Comparison of ENCODE assay signal across 10 mouse cellular contexts in genomic region chr6:18445747-18446146, GRCm38 (mm10).
DNase-seq lines count a peak whose midpoint lies in the region; ATAC-seq lines count a peak whose summit lies in the region.
"Had no signal": no experiment of that assay in that cellular context is flagged by ENCODE, and none has a peak within 500 bp of the region (broad histone marks: within the 10 kb centered on the region; RNA-seq: fewer than 3 reads in every experiment).

No protein-coding gene starts in this region.

- H3K27me3 ChIP-seq in hindbrain, embryonic 12.5 days: no peaks in the 10 kb centered on the region
- H3K27me3 ChIP-seq in hindbrain, embryonic 11.5 days (ENCODE audit: control insufficient read depth, insufficient read depth, low read length): no peaks in the 10 kb centered on the region
- no peaks in the 10 kb centered on the region for H3K27me3 ChIP-seq in forebrain, embryonic 16.5 days (replicated peaks; ENCODE audit: control insufficient read depth, insufficient read depth, low read length)
- H3K27me3 ChIP-seq in midbrain, embryonic 14.5 days (ENCODE audit: control insufficient read depth, insufficient read depth, low read length): no peaks in the 10 kb centered on the region

- H3K9ac ChIP-seq in hindbrain, embryonic 12.5 days: no peak overlapping the region
- no peak overlapping the region for H3K9ac ChIP-seq in hindbrain, embryonic 11.5 days (ENCODE audit: low read depth, low read length)
- H3K9ac ChIP-seq in forebrain, embryonic 16.5 days (replicated peaks; ENCODE audit: low read depth, low read length): no peak overlapping the region
- no peak overlapping the region for H3K9ac ChIP-seq in midbrain, embryonic 14.5 days (replicated peaks; ENCODE audit: low read length)

- 29% methylated on average over 4 of the region's 4 CpGs for WGBS in hindbrain, embryonic 12.5 days
- 43% methylated on average over 4 of the region's 4 CpGs for whole genome bisulfite sequencing in hindbrain, embryonic 11.5 days
- 2% methylated on average over 4 of the region's 4 CpGs for WGBS in forebrain, embryonic 16.5 days
- WGBS in midbrain, embryonic 14.5 days: 23% methylated on average over 4 of the region's 4 CpGs

- DNase-seq in hindbrain, embryonic 11.5 days (ENCODE audit: low spot score): no peak
- peak; percentile 34 to 49 for DNase-seq in cerebellum, adult 18-20 months
- DNase-seq in midbrain, embryonic 14.5 days: peak; percentile 69
- DNase-seq in gastrocnemius, adult 8-10 months (ENCODE audit: low spot score in 2 of 2): no peak
- no peak for DNase-seq in gastrocnemius, postnatal 25 days
- DNase-seq: liver had no signal

- H3K4me2 ChIP-seq in hindbrain, embryonic 12.5 days (replicated peaks): no peak overlapping the region
- H3K4me2 ChIP-seq in hindbrain, embryonic 11.5 days (replicated peaks; ENCODE audit: low read depth, low read length): no peak overlapping the region
- no peak overlapping the region for H3K4me2 ChIP-seq in forebrain, embryonic 16.5 days (ENCODE audit: low read length)
- H3K4me2 ChIP-seq in midbrain, embryonic 14.5 days (ENCODE audit: low read length): no peak overlapping the region

- ATAC-seq in hindbrain, embryonic 12.5 days (ENCODE audit: low FRiP score): peak; percentile 39; the same call in 1 of the 2 replicates
- no peak for ATAC-seq in hindbrain, embryonic 11.5 days (ENCODE audit: low FRiP score)
- peak; percentile 91 for ATAC-seq in forebrain, embryonic 16.5 days
- peak; percentile 56; the same call in 1 of the 2 replicates for ATAC-seq in midbrain, embryonic 14.5 days (ENCODE audit: low FRiP score, low TSS enrichment)
- ATAC-seq in monocyte, adult 5-6 weeks (replicated peaks; ENCODE audit: insufficient number of reproducible peaks, low FRiP score, low TSS enrichment, poor library complexity, severe bottlenecking): no peak
- ATAC-seq: inflammation-experienced regulatory T-cells, adult 6 months had no signal

- no peaks in the 10 kb centered on the region for H3K9me3 ChIP-seq in hindbrain, embryonic 12.5 days (replicated peaks)
- H3K9me3 ChIP-seq in hindbrain, embryonic 11.5 days (ENCODE audit: control insufficient read depth, low read length): no peaks in the 10 kb centered on the region
- H3K9me3 ChIP-seq in forebrain, embryonic 16.5 days (ENCODE audit: control insufficient read depth, low read length): no peaks in the 10 kb centered on the region
- no peaks in the 10 kb centered on the region for H3K9me3 ChIP-seq in midbrain, embryonic 14.5 days (ENCODE audit: control insufficient read depth, low read length)

- no peak overlapping the region for H3K4me3 ChIP-seq in hindbrain, embryonic 12.5 days
- no peak overlapping the region for H3K4me3 ChIP-seq in hindbrain, embryonic 11.5 days (ENCODE audit: low read depth, low read length)
- no peak overlapping the region for H3K4me3 ChIP-seq in forebrain, embryonic 16.5 days (replicated peaks; ENCODE audit: low read length)
- no peak overlapping the region for H3K4me3 ChIP-seq in midbrain, embryonic 14.5 days (replicated peaks; ENCODE audit: low read depth, low read length)

- H3K36me3 ChIP-seq in hindbrain, embryonic 12.5 days: no peaks in the 10 kb centered on the region
- no peaks in the 10 kb centered on the region for H3K36me3 ChIP-seq in hindbrain, embryonic 11.5 days (ENCODE audit: control insufficient read depth, insufficient read depth, low read length)
- H3K36me3 ChIP-seq in forebrain, embryonic 16.5 days (ENCODE audit: control insufficient read depth, insufficient read depth): no peaks in the 10 kb centered on the region
- H3K36me3 ChIP-seq in midbrain, embryonic 14.5 days (ENCODE audit: control insufficient read depth, insufficient read depth, low read length): 0 out of 2 replicates have a peak, but pooled peaks cover 3% of the 10 kb centered on the region

- H3K4me1 ChIP-seq in hindbrain, embryonic 12.5 days: peaks cover 8% of the 10 kb centered on the region
- no peaks in the 10 kb centered on the region for H3K4me1 ChIP-seq in hindbrain, embryonic 11.5 days (replicated peaks; ENCODE audit: control insufficient read depth, insufficient read depth, low read length)
- H3K4me1 ChIP-seq in forebrain, embryonic 16.5 days (replicated peaks; ENCODE audit: control insufficient read depth, insufficient read depth, low read length): peaks cover 12% of the 10 kb centered on the region
- H3K4me1 ChIP-seq in midbrain, embryonic 14.5 days (ENCODE audit: control insufficient read depth, insufficient read depth, low read length): peaks cover 12% of the 10 kb centered on the region

- peak overlapping the region; percentile 67 for H3K27ac ChIP-seq in hindbrain, embryonic 12.5 days
- H3K27ac ChIP-seq in hindbrain, embryonic 11.5 days (ENCODE audit: low read depth, low read length): no peak overlapping the region
- peak overlapping the region; percentile 93 for H3K27ac ChIP-seq in forebrain, embryonic 16.5 days (ENCODE audit: low read length)
- H3K27ac ChIP-seq in midbrain, embryonic 14.5 days (replicated peaks; ENCODE audit: low read depth, low read length): peak overlapping the region; percentile 66; the same call in 1 of the 2 replicates

Comparison
In these comparisons a context has a peak if more than half of its experiments do, and no peak if none do; other contexts are left out.
1. ATAC-seq: peak in hindbrain, embryonic 12.5 days (single experiment), forebrain, embryonic 16.5 days (single experiment) and midbrain, embryonic 14.5 days (single experiment); none in hindbrain, embryonic 11.5 days (single experiment) and monocyte, adult 5-6 weeks (single experiment).
2. DNase-seq: peak in cerebellum, adult 18-20 months (2 of 2) and midbrain, embryonic 14.5 days (single experiment); none in hindbrain, embryonic 11.5 days (single experiment), gastrocnemius, adult 8-10 months (0 of 2) and gastrocnemius, postnatal 25 days (single experiment).